Mouse (Mus musculus) ES-Bruce4 (cell line): ENCODE measurements around the gene Rac1.
A peak's percentile ranks its signal among the peaks of the same experiment; 100 is the strongest.

Experiments used
- CTCF ChIP-seq: IDR thresholded peaks from one replicate; pipeline ENCODE4 v1.8.1; 2011; ENCODE audit warnings: low read depth, low read length
- EP300 ChIP-seq: IDR thresholded peaks from 2 replicates; pipeline ENCODE4 v1.6.1; 2011; ENCODE audit warnings: low read depth, low read length; ENCODE audit not compliant: insufficient read depth
- POLR2A ChIP-seq: IDR thresholded peaks from one replicate; pipeline ENCODE4 v1.8.1; 2011; ENCODE audit warnings: low read length; ENCODE audit not compliant: insufficient read depth

GRCm38 (mm10) chr5:143514878-143515277 lies 13.0 kb downstream of the Rac1 start:
- TF ChIP-seq POLR2A (no peak), CTCF (no peak), EP300 (peak; percentile 69; the same call in 1 of the 2 replicates)
